Mouse (Mus musculus): ENCODE results near the gene Gtf2h1.
"Not testable (repeated sequence)": the region's sequence is repeated elsewhere in the genome, so short reads cannot be mapped to it uniquely, and the experiment has no call there.

Gene Gtf2h1

DNA sequence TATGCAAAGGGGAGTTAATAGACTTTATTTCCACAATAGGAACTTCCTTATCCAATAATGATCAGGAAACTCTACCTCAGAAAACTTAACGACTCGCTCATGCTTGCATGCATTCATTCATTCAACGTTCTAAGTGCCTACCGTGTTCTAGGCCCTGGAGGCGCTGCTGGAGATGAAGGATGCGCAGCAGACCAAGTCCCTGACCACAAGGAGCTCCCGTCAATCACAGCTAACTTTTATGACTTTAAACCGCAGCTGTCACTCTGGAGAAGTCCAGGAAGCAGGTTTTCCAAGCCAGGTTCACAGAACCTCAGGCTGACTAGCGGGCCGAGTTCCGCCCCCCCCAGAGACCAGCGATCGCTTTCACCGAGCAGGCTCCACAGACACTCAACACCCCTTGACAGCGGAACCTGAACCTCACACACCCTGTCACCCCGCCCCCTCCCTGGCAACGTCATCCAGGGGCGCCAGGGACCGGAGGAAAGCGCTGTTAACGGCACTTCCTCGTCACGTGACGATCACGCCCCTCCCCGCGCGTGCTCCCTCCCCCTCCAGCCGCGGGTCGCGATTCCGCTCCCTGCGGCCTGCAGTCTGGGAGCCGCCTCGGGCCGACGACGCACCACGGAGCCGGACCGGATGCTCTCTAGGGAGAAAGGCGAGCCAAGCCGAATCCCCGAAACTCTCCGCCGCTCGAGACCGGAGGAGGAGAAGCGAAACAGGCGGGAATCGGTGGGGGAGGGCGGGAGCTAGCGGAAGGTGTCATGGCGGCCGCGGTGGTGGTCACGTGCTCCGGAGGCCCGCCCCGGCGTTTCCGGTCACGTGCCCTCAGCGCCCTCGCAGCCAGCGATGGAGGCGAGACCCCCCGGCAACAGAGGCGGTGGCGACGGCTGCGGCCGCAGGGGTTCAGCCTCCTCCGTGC, at the start of gene Gtf2h1, which contains the start of gene Hps5:
Gene Gtf2h1 (plus strand): TSS at position 817 of the 919 bp plus-strand sequence.
Gene Hps5 (minus strand): TSS at position 778 of the 919 bp plus-strand sequence.
- CTCF ChIA-PET, result interaction anchor here (0.6 to 0.7 kb wide), 2 partner anchors 39 to 92 kb away, joined by 3 to 4 read pairs; no protein-coding TSS in a partner anchor

DNA sequence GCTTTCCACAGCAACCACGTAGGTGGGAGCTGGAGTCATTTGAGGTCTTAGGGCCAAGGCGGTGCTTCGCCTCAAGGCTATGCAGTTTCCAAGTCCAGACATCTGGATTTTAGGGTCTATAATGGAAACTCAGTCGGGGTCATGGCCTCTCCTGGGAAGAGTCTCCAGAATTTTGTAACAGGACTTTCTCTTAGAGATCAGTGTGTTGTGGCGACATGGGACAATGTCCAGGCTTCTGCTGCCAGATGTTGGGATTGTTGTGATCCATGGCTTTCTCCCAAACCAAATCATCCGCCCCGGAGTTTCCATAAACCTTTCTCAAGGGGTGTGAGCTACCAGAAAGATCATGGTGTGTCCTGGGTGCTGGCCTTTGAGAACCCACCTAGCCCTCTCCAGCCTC, 49.5 kb upstream of the Gtf2h1 start:
- CTCF ChIA-PET, result no interaction called here

DNA sequence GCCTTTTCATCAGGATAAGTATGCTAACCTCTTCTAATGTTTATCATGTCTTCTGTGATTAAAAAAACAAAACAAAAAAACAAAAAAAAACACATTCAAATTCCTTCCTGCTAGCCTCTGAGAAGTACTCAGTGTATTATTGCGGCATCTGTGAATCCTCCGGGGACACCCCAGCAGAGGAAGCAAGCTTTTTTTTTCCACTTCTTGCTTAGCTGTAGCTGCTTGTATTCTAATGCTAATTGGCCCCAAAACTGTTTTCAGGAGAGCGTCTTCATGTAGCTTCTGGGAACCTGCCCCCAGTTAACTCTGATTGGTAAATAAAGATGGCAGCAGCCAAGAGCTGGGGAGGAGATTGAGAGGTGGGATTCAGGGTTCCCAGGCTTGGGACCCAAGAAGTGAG, 47.4 kb upstream of the Gtf2h1 start:
- CTCF ChIA-PET, result no interaction called here

DNA sequence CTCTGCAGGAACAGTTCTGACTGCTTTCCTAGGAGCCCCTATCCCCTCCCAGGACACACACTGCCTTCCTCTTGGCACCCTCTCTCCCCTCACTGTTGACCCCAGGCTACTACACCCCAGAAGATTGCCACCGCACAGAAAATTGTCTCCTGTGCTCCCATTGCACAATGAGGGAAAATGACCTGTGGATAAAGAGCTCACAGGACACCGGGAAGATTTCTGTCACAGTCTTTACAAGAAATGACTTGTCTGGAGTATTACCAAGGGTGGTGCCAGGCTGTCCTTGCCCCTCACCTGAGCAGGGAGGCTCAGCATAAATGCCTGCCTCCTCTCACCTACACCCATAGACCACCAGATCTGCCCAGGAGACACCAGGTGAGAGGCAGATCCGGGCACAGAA, 44.4 kb upstream of the Gtf2h1 start, which contains the start of gene Saa2:
Gene Saa2 (plus strand): TSS at position 301 of the 400 bp plus-strand sequence.
- CTCF ChIA-PET, result no interaction called here

DNA sequence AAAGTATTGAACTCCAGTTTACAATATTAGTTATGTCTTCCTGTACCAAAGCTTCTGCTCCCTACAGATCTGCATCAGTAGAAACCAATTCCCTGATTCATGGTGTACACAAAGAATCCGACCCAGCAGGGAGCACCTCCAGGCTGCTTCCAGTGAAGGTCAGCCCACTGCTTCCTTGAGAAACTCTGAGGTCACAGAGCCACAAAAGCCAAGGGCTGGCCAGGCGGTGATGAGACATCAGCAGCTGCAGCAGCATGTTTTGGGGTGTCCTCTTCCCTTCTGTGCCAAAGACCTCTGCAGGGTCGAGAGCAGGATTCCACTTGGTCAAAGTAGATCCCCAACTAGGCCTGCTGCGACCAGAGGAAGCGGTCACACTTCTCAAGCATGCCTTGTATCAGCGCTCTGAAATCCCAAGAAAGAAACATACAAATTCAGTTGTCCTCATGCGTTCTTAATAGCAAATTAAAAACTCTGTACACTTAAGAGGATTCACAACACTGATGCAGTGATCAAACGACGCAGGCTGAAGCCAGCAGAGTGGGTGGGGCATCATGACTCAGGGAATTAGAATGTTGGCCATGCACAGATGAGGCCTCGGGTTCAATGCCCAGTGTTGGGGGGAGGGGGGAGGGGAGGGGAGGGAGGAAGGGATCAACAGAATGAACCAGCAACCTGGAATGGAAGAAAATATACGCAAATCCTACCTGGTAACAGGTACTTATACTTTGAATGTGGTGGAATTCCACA, 34.7 kb upstream of the Gtf2h1 start:
- CTCF ChIA-PET, result no interaction called here

DNA sequence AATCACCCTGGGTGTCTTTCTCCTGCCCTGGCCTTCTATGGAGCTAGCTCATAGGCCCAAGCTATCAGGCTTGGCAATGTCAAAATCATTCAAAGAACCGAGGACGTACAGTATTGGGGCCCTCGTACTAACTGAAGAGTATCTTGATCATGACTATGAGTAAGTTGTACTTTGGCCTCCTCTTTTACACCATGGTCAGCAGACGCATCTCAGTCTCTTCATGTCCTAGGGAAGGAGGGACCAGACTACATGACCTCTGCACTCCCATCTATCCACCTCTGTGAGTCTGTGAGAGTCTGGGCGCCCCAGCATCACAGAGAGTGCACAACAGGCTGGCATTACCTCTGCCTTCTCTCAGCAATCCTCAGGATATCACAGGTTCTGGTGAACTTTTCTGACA, 33.3 kb upstream of the Gtf2h1 start:
- CTCF ChIA-PET, result no interaction called here

DNA sequence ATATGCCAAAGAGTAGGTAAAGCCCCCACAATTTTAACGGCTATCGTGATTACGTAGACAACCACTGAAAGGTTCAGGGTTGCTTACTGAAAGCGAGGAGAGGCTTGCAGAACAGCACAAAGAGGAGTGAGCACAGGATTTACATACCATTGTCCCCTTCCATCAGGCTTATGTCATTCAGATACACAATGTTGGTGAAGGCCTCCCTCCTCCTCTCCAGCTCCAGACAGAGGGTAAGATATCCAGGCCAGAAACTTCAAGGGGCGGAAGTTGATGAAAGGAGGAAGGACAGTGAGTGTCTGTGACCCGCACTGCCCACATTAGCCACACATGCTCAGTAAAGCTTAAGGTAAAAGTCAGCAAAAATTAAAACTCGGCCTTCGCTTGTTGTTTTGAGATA, 31.2 kb upstream of the Gtf2h1 start:
- CTCF ChIA-PET, result no interaction called here

DNA sequence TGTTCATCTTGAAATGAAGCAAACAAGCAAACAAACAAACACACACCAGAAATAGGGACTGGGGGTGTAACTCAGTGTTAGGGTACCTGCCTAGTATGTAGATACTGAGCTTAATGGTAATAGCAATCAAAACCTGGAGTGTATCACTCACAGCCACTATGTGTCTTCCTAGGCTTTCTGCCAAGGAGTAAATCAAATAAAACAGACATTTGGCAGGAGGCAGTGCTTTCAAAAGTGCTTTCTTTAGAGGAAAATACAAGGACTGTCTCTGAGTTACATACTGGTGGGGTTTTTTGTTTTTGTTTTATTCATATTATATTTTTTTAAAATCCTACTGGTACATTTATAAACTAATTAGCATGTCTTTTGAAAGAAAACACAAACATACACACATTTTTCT, 28.5 kb upstream of the Gtf2h1 start:
- CTCF ChIA-PET, result no interaction called here

DNA sequence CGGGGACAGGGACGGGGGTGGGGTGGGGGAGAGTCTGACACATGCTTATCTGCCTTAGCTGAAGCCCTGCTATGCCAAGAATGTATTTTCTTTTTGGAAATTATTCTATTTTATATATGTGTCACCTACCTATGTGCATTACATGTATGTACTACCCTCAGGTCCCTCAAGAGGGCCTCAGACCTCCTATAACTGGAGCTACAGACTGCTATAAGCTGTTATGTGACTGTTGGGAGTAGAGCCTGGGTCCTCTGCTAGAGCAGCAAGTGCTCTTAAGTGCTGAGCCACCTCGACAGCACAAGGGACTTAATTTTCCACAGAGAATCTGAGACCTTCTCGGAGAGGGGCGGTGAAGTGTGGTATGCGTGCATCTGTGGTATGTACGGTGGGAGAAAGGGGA, 27.5 kb upstream of the Gtf2h1 start:
- CTCF ChIA-PET, result no interaction called here

DNA sequence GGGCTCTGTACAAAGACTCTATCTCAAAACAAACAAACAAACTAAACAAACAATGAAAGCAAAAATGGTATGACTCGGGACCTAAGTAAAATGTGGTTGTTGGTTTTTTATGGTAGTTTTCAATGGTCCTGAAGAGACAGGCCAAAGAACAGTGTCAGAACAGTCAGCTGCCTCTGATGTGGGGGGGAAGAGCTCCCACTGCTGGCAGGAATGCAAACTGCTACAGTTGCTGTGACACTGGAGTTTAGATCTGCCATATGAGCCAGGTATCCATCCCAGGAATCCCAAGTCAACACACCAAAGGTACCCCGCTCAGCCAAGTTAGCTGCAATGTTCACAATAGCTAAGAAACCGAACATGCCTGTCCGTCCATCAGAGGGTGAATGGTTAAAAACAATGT, 25.2 kb upstream of the Gtf2h1 start:
- CTCF ChIA-PET, result interaction anchor here (1.2 to 1.3 kb wide), 2 partner anchors 55 to 106 kb away, joined by 3 to 5 read pairs; partner anchors contain the start of gene Saa3

DNA sequence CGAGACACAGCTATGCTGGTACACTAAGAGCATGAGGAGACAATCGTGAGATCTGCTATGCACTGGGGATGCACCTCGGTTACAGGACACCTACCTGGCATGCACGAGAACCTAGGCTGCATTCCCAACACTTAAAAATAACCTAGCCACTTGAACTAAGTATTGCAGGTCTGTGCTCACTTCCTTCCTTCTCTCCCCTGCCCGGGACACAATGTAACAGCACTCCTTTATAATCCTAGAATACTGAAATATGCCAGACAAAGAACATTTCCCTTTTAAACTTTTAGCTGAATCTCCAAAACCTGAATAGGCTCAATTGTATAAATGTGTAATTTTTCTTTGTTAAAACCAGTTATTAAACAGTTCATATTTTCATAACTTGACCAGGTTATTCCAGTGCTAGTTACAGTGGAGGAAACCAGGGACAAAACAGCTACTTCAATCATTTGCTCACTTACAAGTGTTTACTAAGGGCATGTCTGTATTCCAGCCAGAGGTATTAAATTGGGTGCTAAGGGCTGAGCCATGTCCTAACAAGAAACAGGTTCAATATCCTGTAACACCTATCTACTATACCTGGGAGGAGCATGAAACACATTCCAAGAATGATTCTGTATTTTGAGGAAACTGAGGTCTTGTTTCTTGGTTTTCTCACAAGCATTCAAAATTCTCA, 6.6 kb upstream of the Gtf2h1 start:
- CTCF ChIA-PET, result no interaction called here

DNA sequence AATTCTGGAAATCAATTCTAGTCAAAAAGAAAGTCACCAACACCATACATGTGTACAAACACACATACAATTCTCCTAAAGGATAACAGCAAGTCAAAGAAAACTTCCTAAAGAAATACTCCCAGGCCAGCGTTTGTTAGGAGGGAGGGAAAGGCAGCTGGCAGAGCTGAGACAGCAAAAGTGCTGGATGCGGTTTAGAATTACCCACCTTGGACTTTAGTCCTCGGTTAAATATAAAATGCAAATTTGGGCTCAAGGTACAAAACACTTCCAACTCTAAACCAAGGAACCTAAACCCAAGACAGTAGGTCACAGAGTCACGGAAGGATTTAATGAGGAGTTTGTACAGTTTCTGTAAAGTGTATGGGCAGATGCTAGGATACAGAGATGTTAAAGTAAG, 2.0 kb upstream of the Gtf2h1 start:
- CTCF ChIA-PET, result no interaction called here

DNA sequence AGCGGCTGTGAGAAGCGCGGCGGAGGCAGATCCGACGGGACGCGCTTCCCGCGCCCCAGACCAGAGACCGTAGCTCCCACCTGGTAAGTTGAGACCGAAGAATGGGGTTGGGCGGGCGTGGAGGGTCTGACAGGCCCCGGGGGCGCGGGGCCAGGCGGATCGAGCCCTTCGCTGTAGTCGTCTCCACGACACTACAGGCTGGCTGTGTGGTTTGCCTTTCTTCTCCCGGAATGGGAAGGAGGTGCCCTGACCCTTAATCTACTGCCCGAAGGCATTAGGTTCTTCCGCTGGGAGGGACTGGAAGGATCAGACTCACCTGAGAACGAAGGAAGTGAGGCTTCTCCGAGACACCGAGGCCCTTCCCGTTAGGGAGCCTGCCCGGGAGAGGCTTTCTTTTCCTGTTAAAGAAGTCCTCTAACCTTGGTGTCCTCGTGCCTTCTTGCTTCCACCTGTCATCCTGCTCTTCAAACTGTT, 340 bp downstream of the Gtf2h1 start:
- CTCF ChIA-PET, result no interaction called here

DNA sequence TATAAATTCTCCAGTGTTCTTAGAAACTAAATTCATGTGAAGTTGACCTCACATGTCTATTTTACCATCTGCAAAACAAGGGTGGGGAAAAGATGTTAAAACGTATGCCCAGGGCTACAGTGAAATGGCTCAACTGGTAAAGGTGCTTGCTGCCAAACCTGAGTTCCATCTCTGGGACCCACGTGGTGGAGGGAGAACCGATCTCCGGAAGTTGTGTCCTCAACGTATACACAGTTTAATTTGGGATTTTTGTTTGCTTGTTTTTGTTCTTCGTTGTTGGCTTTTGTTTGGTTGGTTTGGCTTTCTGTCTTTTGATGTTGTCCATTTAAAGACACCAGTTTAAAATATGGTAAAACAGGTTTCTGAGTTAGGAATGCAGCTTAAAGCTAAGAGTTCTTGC, 876 bp downstream of the Gtf2h1 start:
- CTCF ChIA-PET, result no interaction called here

DNA sequence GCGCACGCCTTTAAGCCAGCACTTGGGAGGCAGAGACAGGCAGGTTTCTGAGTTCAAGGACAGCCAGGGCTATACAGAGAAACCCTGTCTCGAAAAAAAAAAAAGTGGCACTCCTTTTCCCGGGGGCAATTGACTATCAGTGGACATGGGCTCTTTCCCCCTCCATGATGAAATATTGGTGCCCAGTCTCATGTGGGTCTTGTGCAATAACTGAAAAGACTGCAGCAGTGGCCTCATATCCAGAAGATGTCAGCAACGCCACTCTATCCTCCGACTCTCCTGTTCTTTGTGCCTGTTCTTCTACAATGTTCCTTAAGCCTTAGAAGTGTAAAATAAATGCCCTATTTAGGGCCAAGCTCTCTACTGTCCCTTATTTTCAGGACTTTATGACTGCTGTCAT, 14.4 kb downstream of the Gtf2h1 start:
- CTCF ChIA-PET, result no interaction called here

DNA sequence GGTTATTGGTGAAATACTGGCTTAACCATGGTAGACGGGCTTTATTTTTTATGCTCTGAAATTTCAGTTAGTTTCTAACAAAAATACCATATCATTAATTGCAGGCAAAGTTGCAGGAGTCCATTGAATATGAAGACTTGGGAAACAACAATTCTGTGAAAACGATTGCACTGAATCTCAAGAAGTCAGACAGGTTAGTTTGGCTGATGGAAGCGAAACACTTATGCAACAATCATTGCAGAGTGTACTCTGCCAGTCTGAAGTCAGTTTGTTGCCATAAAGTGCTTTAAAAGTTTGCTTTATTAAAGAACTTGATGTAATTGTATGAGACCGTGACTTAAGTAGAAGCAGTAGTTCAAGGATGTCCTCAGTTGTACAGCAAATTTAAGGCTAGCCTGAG, 18.1 kb downstream of the Gtf2h1 start:
- CTCF ChIA-PET, result no interaction called here

DNA sequence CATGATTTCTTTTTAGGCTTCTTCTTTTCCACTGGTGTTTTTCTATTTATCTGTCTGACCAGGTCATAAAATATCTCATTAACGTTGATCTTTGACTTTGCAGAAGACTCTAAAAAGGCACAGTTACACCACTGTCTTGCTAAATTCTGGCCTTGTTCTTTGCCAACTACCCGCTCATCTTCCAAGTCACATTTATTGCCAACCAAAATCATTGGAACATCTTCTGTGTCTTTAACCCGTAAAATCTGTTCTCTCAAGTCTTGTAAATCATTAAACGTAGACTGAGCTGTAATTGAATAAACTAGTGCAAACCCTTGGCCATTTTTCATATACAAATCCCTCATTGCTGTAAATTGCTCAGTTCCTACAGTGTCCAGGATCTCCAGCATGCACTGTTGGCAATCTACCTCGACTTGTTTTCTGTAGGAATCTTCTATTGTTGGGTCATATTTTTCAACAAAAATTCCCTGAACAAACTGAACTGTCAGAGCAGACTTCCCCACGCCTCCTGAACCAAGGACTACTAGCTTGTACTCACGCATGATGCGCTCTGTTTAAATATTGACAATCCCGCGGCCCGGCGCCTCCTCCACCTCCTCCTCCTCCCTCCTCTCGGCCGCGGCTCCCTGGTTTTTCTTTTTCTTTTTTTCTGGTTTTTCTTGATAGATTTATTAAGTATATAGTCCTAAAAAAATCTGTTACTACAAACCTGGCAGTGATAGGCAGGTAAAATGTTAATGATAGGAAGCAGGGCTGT, 25.2 kb downstream of the Gtf2h1 start:
- CTCF ChIA-PET, result not testable (repeated sequence)

DNA sequence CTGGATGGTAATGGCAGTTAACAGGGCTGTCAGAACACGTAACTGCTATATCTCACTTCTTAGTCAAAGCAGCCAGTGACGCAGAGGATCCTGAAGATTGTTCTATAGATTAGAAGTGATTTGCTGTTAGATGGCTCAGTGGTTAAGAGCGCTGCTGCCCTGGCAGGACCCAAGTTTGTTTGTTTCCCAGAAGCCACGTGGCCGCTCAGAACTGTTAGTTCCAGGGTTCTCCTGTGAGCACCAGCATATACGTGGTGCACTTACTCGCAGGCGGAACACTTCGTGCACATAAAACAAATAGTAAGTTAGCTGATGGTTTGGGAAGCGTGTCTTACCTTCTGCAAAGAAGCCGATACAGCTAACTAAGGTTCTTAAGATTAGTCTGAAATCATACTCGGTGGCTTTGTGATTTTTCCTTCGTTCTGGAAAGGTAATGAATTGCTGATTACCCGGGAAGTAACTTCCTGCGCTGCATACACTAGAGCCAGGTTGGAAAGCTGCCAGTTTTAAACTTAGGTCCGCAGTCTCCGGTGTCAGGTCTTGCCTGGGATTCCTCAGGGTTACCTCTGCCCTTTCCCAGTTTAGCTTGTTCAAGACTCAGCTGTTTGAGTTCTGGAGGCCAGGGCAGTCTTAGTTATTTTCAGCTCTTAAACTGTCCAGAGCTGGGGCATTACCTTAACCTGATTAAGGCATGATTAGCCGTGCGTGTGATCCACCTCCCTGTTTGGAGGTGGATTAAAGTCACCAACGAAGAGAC, 31.3 kb downstream of the Gtf2h1 start:
- CTCF ChIA-PET, result no interaction called here

DNA sequence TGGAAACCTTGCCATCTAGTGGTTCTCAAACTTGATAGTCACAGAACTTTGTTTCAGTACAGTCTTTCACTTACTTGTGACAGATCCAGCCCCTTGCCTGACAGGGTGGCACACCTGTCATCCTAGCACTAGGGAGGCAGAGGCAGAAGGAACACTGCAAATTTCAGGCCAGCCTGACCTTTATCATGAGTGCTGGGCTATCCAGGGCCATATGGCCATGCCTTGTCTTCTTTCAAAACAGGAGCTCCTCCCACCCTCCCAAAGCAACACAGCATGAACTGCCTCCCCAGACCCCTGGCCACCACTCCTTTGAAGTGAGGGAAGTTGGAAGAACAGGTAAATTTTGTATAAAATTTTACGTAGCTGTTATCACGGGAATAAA, 31.9 kb downstream of the Gtf2h1 start:
- CTCF ChIA-PET, result no interaction called here

DNA sequence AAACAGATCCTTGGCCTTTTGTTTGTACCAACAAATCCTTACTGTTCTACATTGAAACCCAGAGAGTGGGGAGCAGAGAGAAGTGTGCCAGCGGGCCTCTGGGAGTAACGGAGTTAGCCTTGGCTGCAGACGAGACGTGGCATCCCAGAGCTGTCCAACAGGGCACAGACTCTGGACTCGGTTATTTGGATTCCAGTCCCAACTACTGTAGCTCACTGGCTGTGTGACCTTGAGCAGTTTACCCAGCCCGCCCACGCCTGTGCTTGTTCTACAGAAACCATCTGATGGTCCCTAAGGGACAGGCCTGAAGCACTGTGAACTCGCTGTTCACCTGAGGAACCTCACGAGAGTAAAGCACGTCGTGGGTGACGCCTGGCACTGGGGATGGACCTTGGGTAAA, 34.0 kb downstream of the Gtf2h1 start:
- CTCF ChIA-PET, result no interaction called here

Measured in spleen, embryonic (tissue).